ENCODE assay signal across 20 mouse cellular contexts in genomic region chr16:62676815-62677214, GRCm38 (mm10).
DNase-seq lines count a peak whose midpoint lies in the region; ATAC-seq and TF ChIP-seq lines count a peak whose summit lies in the region.
"Had no signal": no experiment of that assay in that cellular context is flagged by ENCODE, and none has a peak within 500 bp of the region (broad histone marks: within the 10 kb centered on the region; RNA-seq: fewer than 3 reads in every experiment).

No protein-coding gene starts in this region.

- H3K9me3 ChIP-seq in hindbrain, embryonic 15.5 days = no peaks in the 10 kb centered on the region
- no peaks in the 10 kb centered on the region for H3K9me3 ChIP-seq in hindbrain, embryonic 11.5 days (ENCODE audit: control insufficient read depth, low read length)
- H3K9me3 ChIP-seq in forebrain, postnatal 0 days (ENCODE audit: low read length) = no peaks in the 10 kb centered on the region
- H3K9me3 ChIP-seq: G1E; liver, embryonic 13.5 days; neural tube, embryonic 15.5 days had no signal

- no peak overlapping the region for H3K4me2 ChIP-seq in hindbrain, embryonic 15.5 days
- H3K4me2 ChIP-seq in hindbrain, embryonic 11.5 days (replicated peaks; ENCODE audit: low read depth, low read length) = no peak overlapping the region
- H3K4me2 ChIP-seq in forebrain, postnatal 0 days (ENCODE audit: low read depth) = no peak overlapping the region
- H3K4me2 ChIP-seq: heart, embryonic 11.5 days; liver, embryonic 13.5 days; neural tube, embryonic 15.5 days had no signal

- no peak for DNase-seq in hindbrain, embryonic 11.5 days (ENCODE audit: low spot score)
- peak; percentile 59 for DNase-seq in retina, postnatal 1 day
- no peak for DNase-seq in retina, embryonic 14.5 days (ENCODE audit: low spot score)
- peak; percentile 45 for DNase-seq in forebrain, postnatal 0 days
- DNase-seq in layer of hippocampus, adult 18-20 months (ENCODE audit: low spot score in 2 of 2) = no peak
- no peak for DNase-seq in lung, adult 18-20 months
- DNase-seq: adrenal gland, postnatal 36 days; B cell, adult 2 months; cerebellum, adult 11-12 months; gastrocnemius, postnatal 10 days; kidney, postnatal 36 days; liver, embryonic 13.5 days; right cerebral cortex, postnatal 14 days; spleen, adult 18-20 months had no signal

- 65% methylated on average over 6 of the region's 6 CpGs for WGBS in hindbrain, embryonic 15.5 days
- 87% methylated on average over 6 of the region's 6 CpGs for WGBS in hindbrain, embryonic 11.5 days
- WGBS in forebrain, postnatal 0 days = 19% methylated on average over 6 of the region's 6 CpGs

- no peaks in the 10 kb centered on the region for H3K36me3 ChIP-seq in hindbrain, embryonic 15.5 days
- H3K36me3 ChIP-seq in hindbrain, embryonic 11.5 days (ENCODE audit: control insufficient read depth, insufficient read depth, low read length) = no peaks in the 10 kb centered on the region
- H3K36me3 ChIP-seq in forebrain, postnatal 0 days (ENCODE audit: insufficient read depth) = no peaks in the 10 kb centered on the region
- H3K36me3 ChIP-seq: G1E; liver, embryonic 13.5 days; neural tube, embryonic 15.5 days had no signal

- peak; percentile 74 for ATAC-seq in hindbrain, embryonic 15.5 days (ENCODE audit: low FRiP score, low read depth)
- ATAC-seq in hindbrain, embryonic 11.5 days (ENCODE audit: low FRiP score) = no peak
- ATAC-seq in forebrain, postnatal 0 days = peak; percentile 25
- ATAC-seq: intestine, embryonic 16.5 days; Patski had no signal

- no peak overlapping the region for H3K9ac ChIP-seq in hindbrain, embryonic 15.5 days
- H3K9ac ChIP-seq in hindbrain, embryonic 11.5 days (ENCODE audit: low read depth, low read length) = no peak overlapping the region
- H3K9ac ChIP-seq in forebrain, postnatal 0 days = no peak overlapping the region
- H3K9ac ChIP-seq: liver, embryonic 13.5 days; neural tube, embryonic 15.5 days had no signal

- no peaks in the 10 kb centered on the region for H3K4me1 ChIP-seq in hindbrain, embryonic 15.5 days (replicated peaks)
- H3K4me1 ChIP-seq in hindbrain, embryonic 11.5 days (replicated peaks; ENCODE audit: control insufficient read depth, insufficient read depth, low read length) = no peaks in the 10 kb centered on the region
- H3K4me1 ChIP-seq in forebrain, postnatal 0 days (ENCODE audit: insufficient read depth) = no peaks in the 10 kb centered on the region
- H3K4me1 ChIP-seq: liver, embryonic 13.5 days; neural tube, embryonic 15.5 days had no signal

- TF ChIP-seq CTCF in forebrain, postnatal 0 days (IDR thresholded peaks at IDR 0.05; ENCODE audit: low read depth) = no peak

- H3K4me3 ChIP-seq in hindbrain, embryonic 15.5 days = no peak overlapping the region
- H3K4me3 ChIP-seq in hindbrain, embryonic 11.5 days (ENCODE audit: low read depth, low read length) = no peak overlapping the region
- H3K4me3 ChIP-seq in forebrain, postnatal 0 days (ENCODE audit: low read depth, low read length) = no peak overlapping the region
- H3K4me3 ChIP-seq: liver, embryonic 13.5 days; neural tube, embryonic 15.5 days had no signal

- H3K27ac ChIP-seq in hindbrain, embryonic 15.5 days (replicated peaks) = no peak overlapping the region
- no peak overlapping the region for H3K27ac ChIP-seq in hindbrain, embryonic 11.5 days (ENCODE audit: low read depth, low read length)
- H3K27ac ChIP-seq in forebrain, postnatal 0 days (ENCODE audit: low read depth, low read length) = no peak overlapping the region
- H3K27ac ChIP-seq: liver, embryonic 13.5 days; neural tube, embryonic 15.5 days had no signal

- no peaks in the 10 kb centered on the region for H3K27me3 ChIP-seq in hindbrain, embryonic 15.5 days
- no peaks in the 10 kb centered on the region for H3K27me3 ChIP-seq in hindbrain, embryonic 11.5 days (ENCODE audit: control insufficient read depth, insufficient read depth, low read length)
- H3K27me3 ChIP-seq in forebrain, postnatal 0 days (ENCODE audit: insufficient read depth, low read length) = no peaks in the 10 kb centered on the region
- H3K27me3 ChIP-seq: liver, embryonic 13.5 days; neural tube, embryonic 15.5 days had no signal

Comparison
In these comparisons a context has a peak if more than half of its experiments do, and no peak if none do; other contexts are left out.
1. DNase-seq: peak in retina, postnatal 1 day (single experiment) and forebrain, postnatal 0 days (single experiment); none in hindbrain, embryonic 11.5 days (single experiment), retina, embryonic 14.5 days (single experiment), layer of hippocampus, adult 18-20 months (0 of 2) and lung, adult 18-20 months (0 of 2).